Mouse (Mus musculus): ENCODE measurements around the gene Galt. TPM values are rescaled to one million over a fixed set of nuclear protein-coding genes. Genes with fewer than 3 reads are reported as not detected.
"Not testable (repeated sequence)": the region's sequence is repeated elsewhere in the genome, so short reads cannot be mapped to it uniquely, and the experiment has no call there.

Gene Galt
- total RNA-seq, 2 experiments from 2014 or later = 93.2 to 103 TPM

GRCm38 (mm10) chr4:41737602-41738255 lies 17.3 kb upstream of the Galt start:
- intact Hi-C loops (cut with DNase I) = loop anchor here (1.0 kb wide), 1 partner anchor 21 kb away; no protein-coding TSS in a partner anchor

GRCm38 (mm10) chr4:41738256-41738603 lies 16.8 kb upstream of the Galt start:
- intact Hi-C loops (cut with DNase I) = no loop called here
- no peak for DNase-seq (ENCODE audit: low spot score in 2 of 2)

More at GRCm38 (mm10) chr4:41737602-41738255, 17.3 kb upstream of the Galt start:
- peak; percentile 72 to 85 for DNase-seq (ENCODE audit: low spot score in 2 of 2)

GRCm38 (mm10) chr4:41739260-41739659 lies 15.8 kb upstream of the Galt start:
- intact Hi-C loops (cut with DNase I) = no loop called here
- no peak for DNase-seq (ENCODE audit: low spot score in 2 of 2)

- DNase-seq (ENCODE audit: low spot score in 2 of 2) = peak; percentile 76 to 88
- intact Hi-C loops (cut with DNase I) = no loop called here
These were observed 14.5 kb upstream of the Galt start for GRCm38 (mm10) chr4:41740380-41741157.

- peak; percentile 94 to 98 for DNase-seq (ENCODE audit: low spot score in 2 of 2)
- intact Hi-C loops (cut with DNase I) = no loop called here
These were observed 13.9 kb upstream of the Galt start for GRCm38 (mm10) chr4:41741158-41741560.

- intact Hi-C loops (cut with DNase I) = no loop called here
- no peak for DNase-seq (ENCODE audit: low spot score in 2 of 2)
These were observed 10.9 kb upstream of the Galt start for GRCm38 (mm10) chr4:41744131-41744530.

- intact Hi-C loops (cut with DNase I) = no loop called here
- no peak for DNase-seq (ENCODE audit: low spot score in 2 of 2)
These were observed 10.0 kb upstream of the Galt start for GRCm38 (mm10) chr4:41745021-41745420.

- DNase-seq (ENCODE audit: low spot score in 2 of 2) = peak; percentile 83 to 88
- intact Hi-C loops (cut with DNase I) = no loop called here
These were observed 594 bp downstream of the Galt start, which contains the start of gene Sigmar1 for GRCm38 (mm10) chr4:41755338-41756305. Gene Sigmar1, minus strand, starts transcription at chr4:41756157.

GRCm38 (mm10) chr4:41756440-41756839 lies 1.4 kb downstream of the Galt start:
- DNase-seq (ENCODE audit: low spot score in 2 of 2) = no peak
- intact Hi-C loops (cut with DNase I) = no loop called here

- intact Hi-C loops (cut with DNase I) = no loop called here
- DNase-seq (ENCODE audit: low spot score in 2 of 2) = no peak
These were observed 2.3 kb downstream of the Galt start for GRCm38 (mm10) chr4:41757321-41757720.

- intact Hi-C loops (cut with DNase I) = no loop called here
- no peak for DNase-seq (ENCODE audit: low spot score in 2 of 2)
These were observed 3.0 kb downstream of the Galt start for GRCm38 (mm10) chr4:41758021-41758420.

- intact Hi-C loops (cut with DNase I) = no loop called here
- DNase-seq (ENCODE audit: low spot score in 2 of 2) = no peak
These were observed 3.7 kb downstream of the Galt start for GRCm38 (mm10) chr4:41758701-41759100.

GRCm38 (mm10) chr4:41759206-41759605 lies 4.2 kb downstream of the Galt start:
- intact Hi-C loops (cut with DNase I) = no loop called here
- DNase-seq (ENCODE audit: low spot score in 2 of 2) = peak in 1 of 2 experiments; percentile 63

GRCm38 (mm10) chr4:41759656-41760287 lies 4.7 kb downstream of the Galt start:
- DNase-seq (ENCODE audit: low spot score in 2 of 2) = no peak
- intact Hi-C loops (cut with DNase I) = no loop called here

GRCm38 (mm10) chr4:41760288-41760721 lies 5.3 kb downstream of the Galt start:
- DNase-seq (ENCODE audit: low spot score in 2 of 2) = peak; percentile 66 to 75
- intact Hi-C loops (cut with DNase I) = no loop called here

GRCm38 (mm10) chr4:41760911-41761310 lies 5.9 kb downstream of the Galt start:
- no peak for DNase-seq (ENCODE audit: low spot score in 2 of 2)
- intact Hi-C loops (cut with DNase I) = no loop called here

GRCm38 (mm10) chr4:41761680-41762079 lies 6.7 kb downstream of the Galt start:
- intact Hi-C loops (cut with DNase I) = no loop called here
- no peak for DNase-seq (ENCODE audit: low spot score in 2 of 2)

GRCm38 (mm10) chr4:41762099-41762687 lies 7.2 kb downstream of the Galt start:
- intact Hi-C loops (cut with DNase I) = no loop called here
- no peak for DNase-seq (ENCODE audit: low spot score in 2 of 2)

GRCm38 (mm10) chr4:41762688-41763114 lies 7.7 kb downstream of the Galt start:
- intact Hi-C loops (cut with DNase I) = not testable (repeated sequence)
- DNase-seq (ENCODE audit: low spot score in 2 of 2) = peak in 1 of 2 experiments; percentile 60

Data from left cerebral cortex, postnatal 25 days (tissue).